Mouse (Mus musculus) small intestine, adult 2 months (tissue): ENCODE results near the gene Tnfrsf22. TPM values are rescaled to one million over a fixed set of nuclear protein-coding genes. Genes with fewer than 3 reads are reported as not detected.
A peak's percentile ranks its signal among the peaks of the same experiment; 100 is the strongest.

Experiments
- H3K27ac ChIP-seq: fragments of 200-500 bp; 2 replicates; pipeline ENCODE4 v1.5.1; 2012; ENCODE audit warnings: low read depth, low read length, control low read depth, inconsistent platforms; ENCODE audit not compliant: insufficient read depth
- H3K27me3 ChIP-seq: fragments of 200-500 bp; 2 replicates; pipeline ENCODE4 v1.6.1; 2012; ENCODE audit warnings: mild to moderate bottlenecking, moderate library complexity, low read length, inconsistent platforms; ENCODE audit not compliant: control insufficient read depth, insufficient read depth
- H3K36me3 ChIP-seq: fragments of 200-500 bp; 2 replicates; pipeline ENCODE4 v1.6.1; 2012; ENCODE audit warnings: mild to moderate bottlenecking, low read length, control low read depth, inconsistent platforms; ENCODE audit not compliant: control insufficient read depth, insufficient read depth
- H3K4me1 ChIP-seq: fragments of 200-500 bp; 2 replicates; pipeline ENCODE4 v1.6.1; 2012; ENCODE audit warnings: low read length, inconsistent platforms, mixed read lengths; ENCODE audit not compliant: control insufficient read depth, insufficient read depth, insufficient read length
- H3K4me3 ChIP-seq: fragments of 200-500 bp; 2 replicates; pipeline ENCODE4 v1.5.1; 2012; ENCODE audit warnings: low read depth, mild to moderate bottlenecking, control low read depth, inconsistent platforms, low read length, moderate library complexity
- CTCF ChIP-seq: fragments of 200-500 bp; IDR thresholded peaks from 2 replicates; pipeline ENCODE4 v1.5.1; 2012; ENCODE audit warnings: low read depth, mild to moderate bottlenecking, control low read depth, inconsistent platforms, low read length, moderate library complexity, mixed read lengths; ENCODE audit not compliant: insufficient replicate concordance, insufficient read length; ENCODE audit errors: extremely low read depth
- POLR2A ChIP-seq: fragments of 200-500 bp; IDR thresholded peaks from 2 replicates; pipeline ENCODE4 v1.6.1; 2012; ENCODE audit warnings: low read depth, mild to moderate bottlenecking, control low read depth, inconsistent platforms, low read length, moderate library complexity
- WGBS: fragments of 180-500 bp; shearing (Covaris S2); methylation state at CpG from one replicate; pipeline ENCODE4 v1.1.7; 2018; 5-methylcytosine and 5-hydroxymethylcytosine counted together
- polyA plus RNA-seq: library from polyadenylated mRNA; depleted of rRNA; stranded (reverse); fragments of >200 nt; gene quantifications from 2 replicates; pipeline ENCODE4 v1.2.3, GENCODE M21; 2012

Gene Tnfrsf22
- polyA plus RNA-seq, 1 experiment = 1.4 TPM

DNA sequence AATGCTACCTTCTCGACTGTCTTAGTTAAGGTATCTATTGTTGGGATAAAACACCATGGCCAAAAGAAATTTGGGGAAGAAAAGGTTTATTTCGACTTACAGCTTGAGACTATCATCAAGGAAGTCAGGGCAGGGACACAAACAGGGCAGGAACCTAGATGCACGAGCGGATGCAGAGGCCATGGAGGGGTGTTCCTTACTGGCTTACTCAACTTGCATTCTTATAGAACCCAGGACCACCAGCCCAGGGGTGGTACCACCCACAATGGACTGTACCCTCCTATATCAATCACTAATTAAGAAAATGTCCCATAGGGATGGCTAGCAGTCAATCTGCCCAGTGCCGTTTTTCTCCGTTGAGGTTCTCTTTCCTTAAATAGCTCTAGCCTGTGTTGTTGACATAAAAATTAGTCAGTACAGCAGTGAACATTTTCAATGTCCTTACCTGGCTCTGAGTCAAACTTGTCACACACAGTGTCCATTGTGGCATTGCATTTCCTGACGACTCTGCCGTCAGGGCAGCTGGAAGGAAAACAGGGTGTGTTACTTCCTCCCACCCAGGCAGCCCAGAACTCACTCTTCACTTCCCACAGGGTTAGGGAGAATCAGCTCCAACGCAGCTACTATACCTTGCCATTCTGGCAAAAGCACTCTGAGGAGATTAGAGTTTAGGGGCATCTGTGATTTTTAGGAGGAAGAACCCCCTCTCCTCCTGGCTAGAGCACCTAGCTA, 34.9 kb downstream of the Tnfrsf22 start:
- no peak overlapping the region for H3K27ac ChIP-seq
- no peaks in the 10 kb centered on the region for H3K4me1 ChIP-seq
- 24% methylated on average over 9 of the region's 9 CpGs for WGBS
- TF ChIP-seq CTCF (no peak), POLR2A (no peak)
- no peaks in the 10 kb centered on the region for H3K27me3 ChIP-seq
- no peaks in the 10 kb centered on the region for H3K36me3 ChIP-seq
- no peak overlapping the region for H3K4me3 ChIP-seq

DNA sequence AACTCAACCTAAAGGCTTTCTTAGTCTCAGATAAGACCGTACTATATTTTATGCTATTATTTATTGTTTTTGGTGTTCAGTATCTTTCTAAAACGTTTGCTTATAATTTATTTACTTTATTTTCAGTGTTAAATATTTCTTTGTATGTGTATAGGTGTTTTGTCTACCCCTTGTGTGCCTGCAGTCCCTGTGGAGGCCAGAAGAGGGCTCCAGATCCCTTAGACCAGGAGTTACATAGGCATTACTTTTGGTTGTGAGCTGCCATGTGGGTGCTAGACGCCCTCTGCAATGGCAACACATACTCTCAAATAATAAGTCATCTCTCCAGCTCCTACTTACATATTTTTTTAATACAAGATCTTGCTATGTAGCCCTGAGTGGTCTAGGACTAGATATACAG, 37.2 kb downstream of the Tnfrsf22 start:
- H3K4me1 ChIP-seq = no peaks in the 10 kb centered on the region
- no peak overlapping the region for H3K4me3 ChIP-seq
- no peak for TF ChIP-seq POLR2A
- peak; percentile 43; the same call in 1 of the 2 replicates for TF ChIP-seq CTCF
- H3K36me3 ChIP-seq = no peaks in the 10 kb centered on the region
- 61% methylated on average over 3 of the region's 3 CpGs for WGBS
- no peaks in the 10 kb centered on the region for H3K27me3 ChIP-seq
- no peak overlapping the region for H3K27ac ChIP-seq

DNA sequence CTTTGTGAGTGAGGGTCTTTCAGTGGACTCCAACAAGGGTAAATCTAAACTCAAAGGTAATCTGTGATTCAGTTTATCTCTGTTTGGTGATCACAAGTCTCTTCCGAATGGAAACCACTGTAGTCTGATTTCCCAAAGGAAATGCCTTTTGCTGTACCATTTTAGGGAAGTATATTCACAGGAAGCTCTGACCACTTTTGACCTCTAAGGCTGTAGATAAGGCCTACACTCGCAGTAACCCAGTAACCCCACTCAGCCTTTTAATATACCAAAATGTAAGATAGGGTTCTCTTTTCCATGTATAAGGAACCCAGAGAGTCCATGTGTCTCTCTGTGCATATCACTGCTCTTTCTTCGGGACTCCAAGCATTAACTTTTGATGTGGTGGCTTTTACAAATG, 44.1 kb downstream of the Tnfrsf22 start:
- Histone ChIP-seq H3K27me3 (no peaks in the 10 kb centered on the region), H3K4me3 (no peak overlapping the region), H3K36me3 (no peaks in the 10 kb centered on the region), H3K4me1 (no peaks in the 10 kb centered on the region), H3K27ac (no peak overlapping the region)
- 72% methylated on average over 3 of the region's 3 CpGs for WGBS
- TF ChIP-seq CTCF (no peak), POLR2A (no peak)

DNA sequence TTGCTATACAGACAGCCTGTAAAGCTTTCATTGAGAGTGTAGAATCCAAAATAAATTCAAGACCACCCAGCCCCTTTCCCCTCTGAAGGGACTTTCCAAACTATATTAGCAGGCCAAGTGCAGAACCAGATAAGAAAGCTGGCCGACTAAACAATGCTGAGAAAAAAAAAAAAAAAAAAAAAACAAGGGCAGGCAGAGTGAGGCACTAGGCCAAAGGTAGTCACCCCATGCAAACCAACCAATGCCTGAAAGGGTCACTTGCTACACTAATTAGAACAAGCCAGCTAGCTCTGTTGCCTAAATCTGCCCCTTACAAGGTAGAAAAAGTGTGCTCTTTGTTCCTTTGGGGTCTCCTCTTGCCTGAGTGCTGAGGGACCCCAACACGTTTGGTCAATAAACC, 44.6 kb downstream of the Tnfrsf22 start:
- WGBS = 55% methylated on average over 2 of the region's 2 CpGs
- Histone ChIP-seq H3K27me3 (no peaks in the 10 kb centered on the region), H3K36me3 (no peaks in the 10 kb centered on the region), H3K4me3 (no peak overlapping the region), H3K27ac (no peak overlapping the region), H3K4me1 (no peaks in the 10 kb centered on the region)
- no peak for TF ChIP-seq POLR2A

DNA sequence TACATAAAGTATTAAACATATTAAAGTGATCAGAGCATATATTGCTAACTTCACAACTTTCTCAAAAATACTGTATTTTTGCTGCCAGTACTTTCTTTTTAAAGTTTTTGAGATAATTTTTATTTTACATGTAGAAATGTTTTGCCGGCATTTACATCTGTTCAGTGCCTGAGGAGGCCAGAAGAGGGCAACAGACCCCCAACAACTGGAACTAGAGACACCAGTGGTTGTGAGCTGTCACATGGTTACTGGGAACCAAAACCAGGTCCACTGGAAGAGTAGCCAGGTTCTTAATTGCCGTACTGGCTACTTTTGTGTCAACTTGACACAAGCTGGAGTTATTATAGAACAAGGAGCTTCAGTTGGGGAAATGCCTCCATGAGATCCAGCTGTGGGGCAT, 47.8 kb downstream of the Tnfrsf22 start:
- Histone ChIP-seq H3K4me1 (peaks cover 6% of the 10 kb centered on the region), H3K4me3 (no peak overlapping the region)
- WGBS = 78% methylated on average over 2 of the region's 2 CpGs

DNA sequence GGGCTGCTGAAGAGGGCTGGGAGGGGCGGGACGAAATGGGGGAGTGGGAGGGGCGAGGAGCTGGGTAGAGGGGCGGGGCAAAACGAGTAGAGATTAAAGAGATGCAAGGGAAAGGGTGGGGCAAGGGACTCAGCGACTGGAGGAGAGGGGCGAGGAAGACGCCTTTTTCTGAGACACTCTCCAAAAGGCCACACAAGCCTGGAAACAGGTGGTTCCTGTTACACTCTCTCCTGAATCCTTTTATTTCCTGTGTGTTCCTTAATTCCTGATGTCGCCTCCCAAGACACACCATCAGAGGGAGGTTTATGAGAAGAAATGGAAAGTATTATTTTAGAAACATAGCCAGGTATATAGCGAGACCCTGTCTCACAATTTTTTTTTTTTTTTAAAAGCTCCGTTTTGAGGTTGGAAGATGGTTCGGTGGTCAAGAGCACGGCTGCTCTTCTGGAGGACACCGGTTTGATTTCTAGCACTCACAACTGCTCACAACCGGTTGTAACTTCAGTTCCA, 49.2 kb downstream of the Tnfrsf22 start:
- Histone ChIP-seq H3K4me3 (peak overlapping the region; percentile 80), H3K4me1 (peaks cover 6% of the 10 kb centered on the region), H3K36me3 (no peaks in the 10 kb centered on the region), H3K27me3 (no peaks in the 10 kb centered on the region), H3K27ac (no peak overlapping the region)
- WGBS = 7% methylated on average over 14 of the region's 15 CpGs
- TF ChIP-seq POLR2A = no peak
- no peak for TF ChIP-seq CTCF

More for the DNA sequence above, 47.8 kb downstream of the Tnfrsf22 start:
- Histone ChIP-seq H3K27me3 (no peaks in the 10 kb centered on the region), H3K36me3 (no peaks in the 10 kb centered on the region), H3K27ac (no peak overlapping the region)
- TF ChIP-seq CTCF (no peak), POLR2A (no peak)

DNA sequence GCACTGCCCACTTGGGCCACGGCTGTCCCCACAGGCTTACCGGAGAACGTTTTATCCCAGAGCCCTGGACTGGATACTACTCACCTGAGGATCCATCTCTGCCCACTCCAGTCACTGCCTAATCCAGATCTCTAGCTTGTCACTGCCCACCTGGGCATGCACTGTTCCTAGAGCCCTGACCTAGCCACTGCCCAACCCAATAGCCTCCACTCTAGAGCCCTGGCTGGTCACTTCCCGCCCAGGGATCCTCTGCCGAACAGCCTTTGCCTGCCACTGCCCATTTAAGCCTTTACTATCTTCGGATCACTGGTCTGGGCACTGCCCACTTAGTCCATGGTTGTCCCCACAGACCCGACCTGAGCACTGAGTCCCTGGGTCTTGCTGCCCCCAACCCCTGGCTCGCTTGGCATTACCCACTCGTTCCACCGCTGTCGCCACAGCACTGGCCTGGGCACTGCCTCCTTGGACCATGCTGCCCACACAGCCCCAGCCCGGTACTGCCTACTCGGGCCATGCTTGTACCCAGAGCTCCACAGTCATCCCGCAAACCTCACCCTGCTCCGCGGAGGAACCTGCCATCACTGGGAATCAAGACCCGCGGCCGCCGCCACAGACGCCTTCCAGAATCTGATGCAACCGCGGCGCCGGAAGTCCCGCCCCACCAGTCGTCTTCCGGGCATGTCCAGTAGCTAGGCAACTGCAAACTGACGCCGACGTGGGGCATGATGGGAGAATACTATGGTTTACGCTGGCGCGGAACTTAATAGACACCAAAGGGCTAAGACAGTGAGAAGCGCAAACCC, 49.8 kb downstream of the Tnfrsf22 start, which contains the start of gene Cars:
Gene Cars (minus strand): TSS at position 663 of the 803 bp plus-strand sequence.
- Histone ChIP-seq H3K27me3 (no peaks in the 10 kb centered on the region), H3K4me3 (peak within 1 kb of the TSS; percentile 80), H3K4me1 (peaks cover 11% of the 10 kb centered on the region), H3K36me3 (no peaks in the 10 kb centered on the region), H3K27ac (no peak within 1 kb of the TSS)
- 2% methylated on average over 35 of the region's 35 CpGs for WGBS
- TF ChIP-seq POLR2A (peak; percentile 58), CTCF (no peak)

DNA sequence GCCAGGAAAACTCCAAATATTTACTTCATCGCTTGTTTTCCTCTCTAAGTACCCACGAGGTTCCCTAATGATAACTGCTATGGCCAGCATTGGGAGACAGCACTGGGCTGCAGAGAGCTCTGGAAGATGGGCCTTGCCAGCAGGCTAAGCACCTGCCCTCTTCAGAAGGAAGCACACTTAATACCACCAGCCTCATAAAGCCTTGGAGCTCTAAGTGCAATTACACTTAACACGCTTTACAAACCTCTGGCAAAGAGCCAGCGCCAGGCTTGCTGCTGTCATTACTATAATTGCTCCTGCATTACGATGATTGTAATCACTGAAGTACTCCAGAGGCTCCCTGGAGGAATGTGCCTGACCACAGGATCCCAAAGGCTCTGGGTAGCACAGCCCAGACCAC, 54.6 kb downstream of the Tnfrsf22 start:
- TF ChIP-seq CTCF (no peak), POLR2A (no peak)
- H3K27me3 ChIP-seq = no peaks in the 10 kb centered on the region
- peaks cover 10% of the 10 kb centered on the region for H3K36me3 ChIP-seq
- no peak overlapping the region for H3K27ac ChIP-seq
- H3K4me1 ChIP-seq = peaks cover 13% of the 10 kb centered on the region
- no peak overlapping the region for H3K4me3 ChIP-seq
- WGBS = 19% methylated on average over 5 of the region's 5 CpGs
